Mouse (Mus musculus) C2C12 (cell line): Measurements from ENCODE around the gene Ccdc183.

Source experiments
- CTCF ChIP-seq: IDR thresholded peaks from one replicate; pipeline ENCODE4 v1.5.1; 2011; ENCODE audit not compliant: control insufficient read depth, insufficient read depth, insufficient read length
- FOSL1 ChIP-seq: IDR thresholded peaks from one replicate; pipeline ENCODE4 v1.8.0; 2011; ENCODE audit warnings: mild to moderate bottlenecking, low read length; ENCODE audit not compliant: poor library complexity, insufficient read depth, severe bottlenecking
- MAX ChIP-seq: IDR thresholded peaks from one replicate; pipeline ENCODE4 v1.6.1; 2011; ENCODE audit warnings: mild to moderate bottlenecking, control low read depth
- MYOD1 ChIP-seq: IDR thresholded peaks from one replicate; pipeline ENCODE4 v1.6.1; 2011; ENCODE audit warnings: low read depth; ENCODE audit not compliant: control insufficient read depth, insufficient read length
- MYOG ChIP-seq: IDR thresholded peaks from one replicate; pipeline ENCODE4 v1.6.1; 2011; ENCODE audit not compliant: control insufficient read depth, insufficient read length; ENCODE audit errors: extremely low read depth
- USF1 ChIP-seq: IDR thresholded peaks from one replicate; pipeline ENCODE4 v1.6.1; 2011; ENCODE audit warnings: low read depth, mild to moderate bottlenecking, control low read depth, moderate library complexity

DNA sequence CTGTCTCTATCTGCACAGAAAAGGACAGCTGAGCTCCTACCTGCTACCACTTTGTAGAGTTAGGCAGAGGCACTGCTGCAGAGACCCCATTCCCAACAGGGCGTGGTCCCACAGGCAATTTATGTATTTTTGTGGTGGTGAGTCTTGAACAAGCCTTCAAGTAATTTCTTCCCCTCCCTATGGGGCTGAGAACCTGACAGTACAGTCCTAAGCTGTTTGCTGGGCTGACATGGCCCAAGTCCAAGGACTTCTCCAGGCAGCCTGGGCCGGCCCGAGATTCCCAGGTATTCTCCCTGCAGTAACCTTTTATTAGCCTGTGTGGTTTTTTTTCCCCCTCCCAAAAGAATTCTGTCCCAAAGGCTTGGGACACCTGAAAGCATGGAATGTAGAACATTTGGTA is 33.3 kb downstream of the Ccdc183 start:
- TF ChIP-seq CTCF (no peak), MYOD1 (no peak), MYOG (no peak), FOSL1 (no peak), MAX (no peak), USF1 (no peak)
